Mouse (Mus musculus): ENCODE results near the gene Tada2a. TPM values are rescaled to one million over a fixed set of nuclear protein-coding genes. Genes with fewer than 3 reads are reported as not detected.

Tada2a gene
- polyA plus RNA-seq (2015; fragmentation: Nextera tagmentation; extraction: Ambion mirVana) = 27.7 and 28.4 TPM in 2 replicates

DNA sequence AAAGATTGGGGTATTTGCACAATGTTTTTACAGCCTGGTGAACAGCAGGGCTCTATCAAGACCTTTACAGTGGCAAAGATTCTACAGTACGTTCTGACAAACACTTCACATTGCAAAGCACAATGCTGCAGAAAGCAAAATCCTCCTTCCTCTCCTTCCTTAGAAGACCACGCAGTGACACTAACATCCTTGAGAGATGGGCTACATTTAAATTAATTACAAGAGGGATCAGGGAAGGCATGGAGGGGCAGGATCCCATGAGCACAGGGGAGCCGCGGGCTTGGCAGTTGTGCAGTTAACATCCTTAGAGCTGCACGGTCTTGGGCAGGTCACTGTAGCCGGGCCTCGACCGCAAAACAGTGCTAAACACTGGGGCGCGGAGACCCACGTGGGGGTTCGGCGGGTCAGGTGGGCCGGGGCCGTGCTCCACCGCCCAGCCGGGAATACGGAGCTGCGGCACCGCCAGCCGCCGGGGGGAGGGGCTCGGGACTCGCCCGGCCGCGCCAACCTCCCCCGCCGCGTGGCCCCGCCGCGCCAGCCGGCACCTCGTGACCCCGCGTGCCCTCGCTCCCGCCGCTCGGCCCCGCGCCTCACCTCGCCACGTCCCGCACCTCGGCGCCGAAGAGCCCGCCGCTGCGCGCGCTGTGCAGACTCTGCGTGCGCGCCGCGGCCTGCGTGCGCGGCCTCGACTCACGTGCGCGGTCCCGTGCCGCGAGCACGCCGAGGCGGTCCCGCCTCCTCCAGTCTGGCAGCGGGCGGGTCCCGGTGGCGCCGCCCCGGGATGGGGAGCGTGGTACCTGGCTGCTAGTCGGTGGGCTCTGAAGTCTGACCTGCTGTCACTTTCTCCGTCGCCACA lies at the start of gene Tada2a, which contains the start of gene Acaca:
Gene Tada2a (minus strand): TSS at position 658 of the 856 bp plus-strand sequence.
Gene Acaca (plus strand): TSS at position 730 of the 856 bp plus-strand sequence.
- under 1% methylated on average over 81 of the region's 83 CpGs for WGBS
- peaks cover 23% of the 10 kb centered on the region for H3K36me3 ChIP-seq
- H3K4me1 ChIP-seq (replicated peaks) = peaks cover 29% of the 10 kb centered on the region
- peak within 1 kb of the TSS; percentile 79 for H3K9ac ChIP-seq
- H3K4me3 ChIP-seq = peak within 1 kb of the TSS; percentile 76
- H3K27ac ChIP-seq (replicated peaks) = peak within 1 kb of the TSS; percentile 68
- ATAC-seq (ENCODE audit: low read depth) = peak; percentile 96
- H3K27me3 ChIP-seq = no peaks in the 10 kb centered on the region
- H3K4me2 ChIP-seq = peak within 1 kb of the TSS; percentile 84
- H3K9me3 ChIP-seq = no peaks in the 10 kb centered on the region

DNA sequence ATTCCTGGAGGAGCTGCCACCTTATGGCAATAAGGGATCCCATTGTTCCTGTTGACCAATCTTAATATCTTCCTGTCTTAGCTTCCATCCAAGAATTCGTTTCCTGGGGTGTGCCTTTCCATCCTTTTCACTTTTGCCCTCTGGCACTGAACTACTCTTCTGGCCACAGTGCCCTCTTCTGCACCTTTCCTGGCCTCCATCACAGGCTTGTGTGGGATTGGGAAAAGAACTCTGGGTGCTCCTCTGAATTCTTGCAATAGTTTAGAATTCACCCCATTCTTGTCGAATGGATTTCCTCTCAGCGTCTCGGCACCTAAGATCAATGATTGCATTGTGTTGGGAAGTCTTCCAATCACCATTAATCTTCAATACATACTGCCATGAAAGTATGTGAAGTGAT lies 49.2 kb upstream of the Tada2a start:
- Histone ChIP-seq H3K27ac (replicated peaks) (no peak overlapping the region), H3K4me3 (peak overlapping the region; percentile 79; the same call in 1 of the 2 replicates), H3K4me2 (peak overlapping the region; percentile 72), H3K9me3 (no peaks in the 10 kb centered on the region), H3K27me3 (no peaks in the 10 kb centered on the region), H3K36me3 (no peaks in the 10 kb centered on the region), H3K9ac (peak overlapping the region; percentile 86; the same call in 1 of the 2 replicates), H3K4me1 (replicated peaks) (peaks cover 25% of the 10 kb centered on the region)
- ATAC-seq (ENCODE audit: low read depth) = no peak
- WGBS = 36% methylated on average over 4 of the region's 4 CpGs

DNA sequence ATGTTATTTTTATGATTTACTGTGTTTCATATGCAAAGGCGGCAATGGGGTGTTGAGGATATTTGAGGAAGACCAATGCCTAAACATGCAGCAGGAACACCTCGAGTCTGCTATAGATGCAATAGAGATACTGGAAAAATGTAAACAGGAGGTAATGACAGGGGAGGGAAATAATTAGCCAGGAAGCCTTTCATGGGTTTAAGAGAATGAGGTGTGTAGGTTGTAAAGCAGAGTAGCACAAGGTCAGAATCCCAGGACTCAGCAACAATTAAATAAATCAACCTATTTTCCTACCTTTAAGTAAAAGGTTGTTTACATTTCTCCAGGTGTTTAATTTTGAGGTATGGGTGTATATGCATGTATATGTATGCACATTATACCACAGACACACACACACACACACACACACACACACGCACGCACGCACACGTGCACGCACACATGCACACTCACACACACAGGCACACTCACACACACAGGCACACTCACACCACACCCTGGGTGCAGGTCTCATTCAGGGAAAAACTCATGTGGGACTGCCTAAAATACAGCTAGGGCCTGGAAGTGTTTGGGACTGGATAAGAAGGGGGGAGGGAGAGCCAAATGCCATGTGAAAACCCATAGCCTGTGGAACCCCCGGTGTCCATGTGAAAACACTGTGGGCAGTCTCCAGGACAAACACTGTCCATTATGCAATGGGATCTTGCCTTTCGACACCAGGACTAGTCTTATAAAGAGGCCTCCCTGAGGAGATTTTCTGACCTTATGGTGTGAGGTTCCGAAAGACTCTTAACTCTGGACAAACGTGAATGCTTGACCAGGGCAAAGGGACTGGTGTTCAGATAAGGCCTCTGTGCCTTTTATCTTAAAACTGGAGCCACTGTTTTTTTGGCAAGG lies 43.4 kb upstream of the Tada2a start:
- Histone ChIP-seq H3K9ac (no peak overlapping the region), H3K4me1 (replicated peaks) (no peaks in the 10 kb centered on the region), H3K4me2 (no peak overlapping the region), H3K4me3 (no peak overlapping the region), H3K27me3 (no peaks in the 10 kb centered on the region), H3K9me3 (no peaks in the 10 kb centered on the region), H3K27ac (replicated peaks) (no peak overlapping the region), H3K36me3 (no peaks in the 10 kb centered on the region)
- ATAC-seq (ENCODE audit: low read depth) = no peak
- 77% methylated on average over 11 of the region's 11 CpGs for WGBS

DNA sequence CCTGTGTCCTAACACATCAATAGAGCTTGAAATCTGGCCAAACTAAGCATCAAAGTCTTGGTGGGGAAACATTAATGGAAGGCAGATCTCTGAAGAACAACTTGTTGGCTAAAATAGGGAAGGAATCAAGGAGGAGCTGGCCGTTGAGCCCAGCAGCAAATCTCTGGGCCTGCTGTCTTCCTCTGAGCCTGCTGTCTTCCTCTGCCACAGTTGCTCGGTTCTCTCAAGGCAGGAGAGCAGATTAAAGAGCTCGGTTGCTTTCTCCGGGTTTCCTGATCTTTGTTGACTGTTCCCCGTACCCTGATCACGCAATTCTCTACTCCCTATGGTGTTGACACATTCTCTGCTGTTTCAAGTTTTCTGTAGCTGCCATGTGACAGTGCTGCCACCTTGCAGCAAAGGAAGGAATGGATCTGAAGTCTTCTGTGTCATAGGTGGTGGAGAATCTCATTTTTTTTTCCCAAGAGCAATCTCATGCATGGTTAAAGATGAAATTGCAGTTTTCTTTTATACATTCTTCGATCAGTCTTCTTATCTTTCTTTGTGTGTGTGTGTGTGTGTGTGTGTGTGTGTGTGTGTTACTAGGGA lies 39.4 kb upstream of the Tada2a start:
- Histone ChIP-seq H3K27me3 (no peaks in the 10 kb centered on the region), H3K9me3 (no peaks in the 10 kb centered on the region), H3K4me3 (no peak overlapping the region), H3K9ac (no peak overlapping the region), H3K36me3 (no peaks in the 10 kb centered on the region), H3K27ac (replicated peaks) (no peak overlapping the region), H3K4me1 (replicated peaks) (no peaks in the 10 kb centered on the region), H3K4me2 (0 out of 2 replicates have a peak overlapping the region, but pooled peaks have one; percentile 24)
- no peak for ATAC-seq (ENCODE audit: low read depth)
- WGBS = 41% methylated on average over 7 of the region's 7 CpGs

DNA sequence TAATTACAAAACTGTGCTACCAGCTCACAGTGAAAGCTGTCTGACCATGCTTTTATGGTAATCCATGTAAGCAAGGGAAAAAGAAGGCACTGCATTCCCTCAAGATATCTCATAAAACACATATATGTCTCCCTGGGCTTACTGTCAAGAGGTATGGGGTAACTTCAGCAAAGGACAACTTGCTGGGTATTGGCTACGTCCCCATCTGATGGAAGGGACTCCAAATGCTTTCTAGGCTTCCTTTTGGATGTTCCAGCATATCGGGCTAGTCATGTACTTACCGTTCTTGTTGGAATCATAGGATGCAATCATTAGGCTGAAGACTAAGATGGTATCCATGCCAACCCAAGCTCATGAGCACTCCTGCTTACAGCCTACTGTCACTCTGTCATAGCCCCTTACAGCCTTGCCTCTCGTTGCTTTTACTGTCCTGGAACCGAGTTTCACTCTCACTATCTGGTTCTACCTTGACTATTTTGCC lies 37.7 kb upstream of the Tada2a start, which contains the start of gene Gm11437:
Gene Gm11437 (minus strand): TSS at position 431 of the 481 bp plus-strand sequence.
- no peaks in the 10 kb centered on the region for H3K9me3 ChIP-seq
- H3K36me3 ChIP-seq = no peaks in the 10 kb centered on the region
- 86% methylated on average over 5 of the region's 5 CpGs for WGBS
- H3K4me2 ChIP-seq = no peak within 1 kb of the TSS
- no peak within 1 kb of the TSS for H3K9ac ChIP-seq
- no peaks in the 10 kb centered on the region for H3K27me3 ChIP-seq
- no peak within 1 kb of the TSS for H3K27ac ChIP-seq (replicated peaks)
- ATAC-seq (ENCODE audit: low read depth) = no peak
- H3K4me3 ChIP-seq = no peak within 1 kb of the TSS
- H3K4me1 ChIP-seq (replicated peaks) = no peaks in the 10 kb centered on the region

DNA sequence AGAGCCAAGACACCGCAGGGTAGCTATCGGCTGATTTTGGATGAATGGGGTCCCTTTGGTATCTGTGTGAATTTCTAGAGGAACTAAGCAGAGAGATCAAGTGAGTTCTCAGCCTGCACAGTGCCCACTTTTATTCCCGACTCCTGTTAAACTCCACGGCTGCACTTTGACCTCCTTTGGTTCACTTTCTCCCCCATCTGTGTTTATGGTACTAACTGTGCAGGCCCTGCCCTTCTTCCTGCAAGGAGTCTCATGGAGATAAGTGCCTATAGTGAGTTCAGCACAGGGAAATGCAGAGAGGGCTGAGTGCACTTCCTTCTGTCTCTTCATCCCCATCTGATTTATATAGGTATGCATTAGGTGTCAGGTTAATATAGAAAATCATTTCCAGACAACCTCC lies 35.2 kb upstream of the Tada2a start:
- Histone ChIP-seq H3K27me3 (no peaks in the 10 kb centered on the region), H3K9ac (no peak overlapping the region), H3K36me3 (no peaks in the 10 kb centered on the region), H3K4me2 (no peak overlapping the region), H3K9me3 (no peaks in the 10 kb centered on the region), H3K4me3 (no peak overlapping the region), H3K27ac (replicated peaks) (no peak overlapping the region), H3K4me1 (replicated peaks) (no peaks in the 10 kb centered on the region)
- 69% methylated on average over 4 of the region's 4 CpGs for WGBS
- ATAC-seq (ENCODE audit: low read depth) = no peak

DNA sequence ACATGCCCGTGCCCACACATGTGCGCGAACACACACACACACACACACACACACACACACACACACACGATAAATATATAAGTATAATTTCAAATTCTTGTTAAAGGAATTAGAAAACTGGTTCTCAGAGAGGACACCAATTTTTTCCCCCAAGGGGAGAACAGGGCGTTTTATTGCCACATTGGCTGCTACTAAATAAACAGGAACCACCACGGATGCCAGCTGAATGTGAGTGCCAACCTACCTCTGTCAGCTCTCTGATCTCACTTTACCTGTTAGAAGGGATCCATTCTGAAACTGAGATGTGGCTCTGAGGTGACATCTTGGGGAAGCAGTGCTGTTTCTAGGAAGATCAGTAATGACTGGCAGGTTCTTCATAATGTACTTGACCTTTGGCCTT lies 34.7 kb upstream of the Tada2a start:
- H3K9me3 ChIP-seq = no peaks in the 10 kb centered on the region
- H3K4me1 ChIP-seq (replicated peaks) = no peaks in the 10 kb centered on the region
- no peaks in the 10 kb centered on the region for H3K27me3 ChIP-seq
- no peak overlapping the region for H3K4me2 ChIP-seq
- no peak overlapping the region for H3K27ac ChIP-seq (replicated peaks)
- 90% methylated on average over 6 of the region's 6 CpGs for WGBS
- H3K9ac ChIP-seq = no peak overlapping the region
- no peak overlapping the region for H3K4me3 ChIP-seq
- no peak for ATAC-seq (ENCODE audit: low read depth)
- no peaks in the 10 kb centered on the region for H3K36me3 ChIP-seq

DNA sequence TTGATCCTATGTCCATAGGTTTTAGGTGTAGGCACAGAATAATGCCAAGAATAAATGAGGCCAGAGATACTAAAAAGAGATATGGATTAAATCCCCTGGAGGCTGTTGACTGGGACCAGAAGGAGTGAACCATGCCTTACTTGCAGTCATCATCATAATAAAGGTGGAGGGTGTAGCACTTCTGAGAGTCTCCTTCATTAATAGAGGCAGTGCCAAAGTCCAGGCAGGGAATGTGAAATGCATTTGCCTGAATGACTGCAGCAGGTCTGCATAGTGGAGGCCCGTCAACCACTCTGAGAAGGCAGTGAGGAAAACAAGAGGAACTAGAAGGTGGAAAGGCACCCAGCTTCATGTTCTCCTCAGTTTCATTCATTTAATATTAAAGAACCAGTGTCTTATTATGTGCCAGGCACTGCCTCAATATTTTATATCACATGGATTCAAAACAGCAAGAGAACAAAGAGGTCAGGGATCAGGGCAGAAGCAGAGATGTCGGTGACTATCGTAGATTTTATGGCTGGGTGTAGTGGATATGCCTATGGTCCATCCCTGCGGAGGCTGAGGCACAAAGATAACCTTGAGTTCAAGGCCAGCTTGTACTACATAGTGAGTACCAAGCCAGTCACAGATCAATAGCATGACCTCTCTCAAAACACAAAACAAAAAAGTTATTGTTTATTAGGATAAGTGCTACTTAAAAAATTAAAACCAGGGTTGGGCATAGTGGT lies 27.3 kb upstream of the Tada2a start:
- no peak overlapping the region for H3K27ac ChIP-seq (replicated peaks)
- H3K36me3 ChIP-seq = no peaks in the 10 kb centered on the region
- no peak overlapping the region for H3K4me3 ChIP-seq
- no peaks in the 10 kb centered on the region for H3K9me3 ChIP-seq
- no peak overlapping the region for H3K4me2 ChIP-seq
- no peak overlapping the region for H3K9ac ChIP-seq
- H3K4me1 ChIP-seq (replicated peaks) = no peaks in the 10 kb centered on the region
- WGBS = 84% methylated on average over 4 of the region's 4 CpGs
- H3K27me3 ChIP-seq = no peaks in the 10 kb centered on the region
- no peak for ATAC-seq (ENCODE audit: low read depth)

DNA sequence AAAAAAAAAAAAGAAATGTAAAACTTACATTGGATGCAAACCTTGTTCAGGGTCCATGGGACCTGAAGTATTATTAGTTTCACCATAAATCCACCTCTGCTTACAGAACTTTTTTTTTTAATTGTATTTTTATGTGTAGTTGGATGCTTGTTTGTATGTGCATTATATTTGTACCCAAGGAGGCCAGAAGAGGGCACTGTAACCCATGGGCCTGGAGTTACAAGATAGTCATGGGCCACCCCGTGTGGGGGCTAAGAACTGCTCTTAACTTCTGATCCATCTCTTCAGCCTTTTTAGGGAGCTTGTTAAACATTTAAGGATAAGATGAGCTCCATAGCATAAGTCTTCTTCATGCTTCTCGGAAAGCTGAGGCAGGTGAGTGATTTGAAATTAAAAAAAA lies 21.5 kb upstream of the Tada2a start:
- WGBS = 66% methylated on average over 2 of the region's 2 CpGs
- H3K4me3 ChIP-seq = no peak overlapping the region
- no peaks in the 10 kb centered on the region for H3K27me3 ChIP-seq
- no peaks in the 10 kb centered on the region for H3K4me1 ChIP-seq (replicated peaks)
- no peak overlapping the region for H3K9ac ChIP-seq
- no peaks in the 10 kb centered on the region for H3K36me3 ChIP-seq
- ATAC-seq (ENCODE audit: low read depth) = no peak
- no peak overlapping the region for H3K4me2 ChIP-seq
- H3K9me3 ChIP-seq = no peaks in the 10 kb centered on the region
- no peak overlapping the region for H3K27ac ChIP-seq (replicated peaks)

DNA sequence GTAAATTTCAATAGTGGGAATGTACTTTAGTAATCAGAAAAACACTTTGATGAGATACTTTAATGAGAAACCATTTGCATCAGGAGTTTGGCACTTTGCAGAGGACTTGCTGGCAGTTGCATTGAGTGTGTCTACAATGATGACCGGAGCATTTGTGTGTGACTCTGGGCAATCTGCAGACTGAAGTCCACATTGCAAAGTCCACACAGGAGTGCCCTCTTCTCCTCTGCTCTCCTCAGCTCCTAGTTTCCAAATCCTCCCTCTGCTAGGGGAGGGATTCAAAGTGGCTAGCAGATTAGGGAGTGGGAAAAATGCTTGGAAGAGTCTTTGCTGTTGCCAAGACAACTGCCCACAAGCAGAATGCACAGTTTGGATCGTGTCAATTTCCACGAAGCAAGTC lies 16.7 kb upstream of the Tada2a start:
- Histone ChIP-seq H3K36me3 (no peaks in the 10 kb centered on the region), H3K27me3 (no peaks in the 10 kb centered on the region), H3K9ac (no peak overlapping the region), H3K4me2 (no peak overlapping the region), H3K4me3 (no peak overlapping the region), H3K27ac (replicated peaks) (no peak overlapping the region), H3K4me1 (replicated peaks) (no peaks in the 10 kb centered on the region), H3K9me3 (no peaks in the 10 kb centered on the region)
- no peak for ATAC-seq (ENCODE audit: low read depth)
- WGBS = 56% methylated on average over 3 of the region's 3 CpGs

DNA sequence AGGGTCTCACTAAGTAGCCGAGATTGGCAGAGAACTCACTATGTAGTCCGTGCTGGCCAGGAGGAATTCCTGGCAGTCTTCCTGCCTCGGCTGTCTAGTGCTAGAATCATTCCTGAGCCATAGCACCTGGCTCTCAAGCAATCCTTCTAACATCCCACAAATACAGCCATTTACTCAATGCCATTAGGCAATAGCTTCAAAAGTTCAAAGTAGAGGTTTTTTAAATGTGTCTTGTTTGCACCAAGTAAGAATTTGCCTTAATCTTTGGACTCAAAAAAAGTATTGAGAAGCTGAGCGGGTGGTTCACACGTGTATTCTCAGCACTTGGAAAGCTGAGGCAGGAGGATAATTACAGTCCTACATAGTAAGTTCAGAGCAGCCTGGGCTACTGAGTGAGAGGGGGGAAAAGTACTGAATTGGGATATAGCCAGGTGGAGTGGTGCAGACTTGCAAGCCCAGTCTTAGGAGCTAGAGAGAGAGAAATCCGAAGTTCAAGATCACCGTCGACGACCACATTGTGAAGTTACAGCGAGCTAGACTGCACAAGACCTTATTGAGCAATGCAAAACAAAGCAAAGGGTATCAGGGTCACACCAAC lies 15.9 kb upstream of the Tada2a start:
- no peaks in the 10 kb centered on the region for H3K4me1 ChIP-seq (replicated peaks)
- no peak overlapping the region for H3K4me3 ChIP-seq
- no peak for ATAC-seq (ENCODE audit: low read depth)
- no peaks in the 10 kb centered on the region for H3K36me3 ChIP-seq
- no peaks in the 10 kb centered on the region for H3K9me3 ChIP-seq
- no peak overlapping the region for H3K9ac ChIP-seq
- no peak overlapping the region for H3K4me2 ChIP-seq
- H3K27ac ChIP-seq (replicated peaks) = no peak overlapping the region
- no peaks in the 10 kb centered on the region for H3K27me3 ChIP-seq
- WGBS = 77% methylated on average over 10 of the region's 10 CpGs

Measured in neural tube, embryonic 13.5 days (tissue).